Mouse (Mus musculus) liver, adult 2 months (tissue): Measurements from ENCODE around the gene Krt8.

ENCODE experiments used
- CTCF ChIP-seq: fragments of 200-500 bp; IDR thresholded peaks from 2 replicates; pipeline ENCODE4 v1.5.1; 2011; ENCODE audit warnings: low read depth, low read length, control low read depth
- POLR2A ChIP-seq: fragments of 200-500 bp; IDR thresholded peaks from 2 replicates; pipeline ENCODE4 v1.6.1; 2011; ENCODE audit warnings: low read length, control low read depth; ENCODE audit not compliant: insufficient read depth; ENCODE audit errors: extremely low read depth

GRCm38 (mm10) chr15:101983315-101983948, 20.9 kb downstream of the Krt8 start:
- TF ChIP-seq CTCF (no peak), POLR2A (no peak)
